Mouse (Mus musculus): ENCODE measurements around the gene Ccdc157.
"Not testable (repeated sequence)": the region's sequence is repeated elsewhere in the genome, so short reads cannot be mapped to it uniquely, and the experiment has no call there.

Gene Ccdc157

GRCm38 (mm10) chr11:4159808-4160708 is at the start of gene Ccdc157, which contains the start of gene Sf3a1:
Ccdc157 (minus strand) TSS chr11:4160293.
Sf3a1 (plus strand) TSS chr11:4160350.
- in situ Hi-C loops (cut with MboI), result no loop called here

DNA sequence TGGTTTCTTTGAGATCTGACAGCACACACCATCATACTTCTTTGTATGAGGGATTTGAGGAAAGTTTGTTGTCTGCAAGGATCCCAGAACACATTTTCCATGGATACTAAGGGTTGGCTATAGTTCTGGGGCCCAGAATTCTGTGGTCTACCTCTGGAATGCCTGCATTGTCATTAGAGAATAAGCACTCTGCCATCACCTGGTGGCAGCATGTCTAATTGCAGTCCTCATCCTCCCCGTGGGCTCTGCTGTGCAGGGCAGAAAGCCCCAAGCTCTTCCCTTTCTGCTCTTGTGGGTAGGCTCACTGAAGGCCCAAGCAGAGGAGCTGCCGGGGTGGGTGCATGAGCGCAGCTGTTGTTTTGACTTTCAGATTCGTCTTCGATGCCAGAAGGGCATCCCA is 49.5 kb upstream of the Ccdc157 start:
- in situ Hi-C loops (cut with MboI), result no loop called here

DNA sequence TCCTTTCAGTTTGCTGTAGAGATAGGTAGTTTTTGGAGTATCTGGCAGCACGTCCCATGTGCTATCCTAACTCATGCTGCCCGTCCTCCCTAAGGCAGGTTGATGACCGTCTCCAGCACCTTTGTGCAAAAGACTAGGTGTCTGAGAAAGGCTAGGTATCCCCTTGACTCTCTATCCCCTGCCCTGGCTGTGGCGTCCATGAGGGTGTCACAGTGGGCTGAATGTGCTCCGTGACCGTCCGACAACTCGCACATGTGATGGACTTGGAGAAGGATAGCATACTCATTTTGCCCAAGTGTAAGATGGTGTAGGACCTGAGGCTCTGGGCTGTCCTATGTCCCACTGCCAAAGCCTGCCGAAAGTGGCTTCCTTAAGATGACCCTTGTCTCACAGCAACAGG is 47.6 kb upstream of the Ccdc157 start:
- in situ Hi-C loops (cut with MboI), result no loop called here

- in situ Hi-C loops (cut with MboI), result no loop called here
Observed at GRCm38 (mm10) chr11:4206563-4206962, 46.5 kb upstream of the Ccdc157 start.

DNA sequence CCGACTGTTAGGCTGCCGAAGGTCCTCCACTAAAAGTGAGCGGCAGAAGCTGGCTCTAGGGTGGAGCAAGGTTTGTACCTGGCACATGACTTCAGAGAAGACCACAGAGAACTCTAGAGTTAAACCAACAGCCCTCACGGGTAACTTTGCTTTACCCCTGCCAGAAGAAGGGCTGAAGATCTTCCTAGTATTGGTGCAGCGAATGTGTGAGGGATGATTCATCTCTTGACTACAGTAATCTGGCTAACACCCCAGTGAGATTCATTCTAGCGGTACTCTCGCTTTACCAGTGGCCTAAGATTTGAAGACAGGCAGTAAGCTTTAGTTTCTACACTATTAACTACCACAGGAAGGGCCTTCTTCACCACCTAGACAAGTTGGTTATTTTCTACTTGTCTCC is 45.9 kb upstream of the Ccdc157 start:
- in situ Hi-C loops (cut with MboI), result no loop called here

- in situ Hi-C loops (cut with MboI), result no loop called here
Observed at GRCm38 (mm10) chr11:4205097-4205655, 45.1 kb upstream of the Ccdc157 start.

DNA sequence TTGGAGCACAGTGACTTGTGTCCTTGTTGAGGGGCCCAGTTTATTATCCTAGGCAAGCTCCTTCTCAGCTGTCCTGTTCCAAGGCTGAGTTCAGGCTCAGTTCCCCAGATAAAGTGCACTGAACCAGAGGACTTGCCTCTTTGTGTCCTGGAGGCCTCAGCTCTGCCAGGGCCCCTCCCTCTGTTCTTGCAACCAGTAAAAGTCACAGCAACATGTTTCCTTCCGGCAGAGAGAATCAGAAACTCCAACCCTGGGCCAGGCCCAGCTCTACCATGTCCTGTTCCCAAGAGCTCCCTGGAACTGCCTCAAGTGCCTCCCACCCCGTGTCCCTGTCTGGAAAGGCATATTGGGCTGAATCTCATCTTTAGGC is 43.6 kb upstream of the Ccdc157 start:
- in situ Hi-C loops (cut with MboI), result no loop called here

DNA sequence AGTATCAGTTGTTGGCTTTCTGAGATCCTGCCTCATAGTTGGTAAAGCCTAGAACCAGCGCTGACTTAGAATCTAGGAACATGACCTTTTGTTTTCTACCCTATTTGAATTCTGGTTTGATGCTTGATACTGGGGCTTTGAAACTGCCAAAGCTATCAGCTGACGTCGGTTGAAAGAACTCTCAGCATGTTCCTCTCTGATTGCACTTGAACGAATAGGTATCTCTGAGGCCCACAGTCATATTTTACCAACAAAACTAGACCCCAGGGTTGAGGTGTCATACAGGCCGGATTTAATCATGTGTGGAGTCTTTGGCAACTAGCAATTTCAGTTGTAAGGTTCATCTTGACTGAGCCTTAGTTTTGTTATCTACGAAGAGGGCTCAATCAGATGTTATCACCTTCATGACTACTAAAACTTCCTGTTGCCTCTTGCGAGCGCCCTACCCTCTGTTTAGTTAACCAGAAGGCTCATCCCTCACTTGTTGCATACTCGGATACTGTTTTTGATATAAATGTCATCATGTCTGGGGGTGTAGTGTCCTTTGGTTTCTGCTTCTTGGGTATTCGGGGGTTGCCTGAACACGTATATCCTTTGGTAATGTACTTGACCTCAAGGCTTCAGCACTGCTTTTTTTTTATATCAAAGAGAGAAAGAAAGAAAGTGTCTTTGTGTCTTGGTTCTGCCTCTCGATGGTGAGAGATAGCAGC is 43.1 kb upstream of the Ccdc157 start:
- in situ Hi-C loops (cut with MboI), result no loop called here

DNA sequence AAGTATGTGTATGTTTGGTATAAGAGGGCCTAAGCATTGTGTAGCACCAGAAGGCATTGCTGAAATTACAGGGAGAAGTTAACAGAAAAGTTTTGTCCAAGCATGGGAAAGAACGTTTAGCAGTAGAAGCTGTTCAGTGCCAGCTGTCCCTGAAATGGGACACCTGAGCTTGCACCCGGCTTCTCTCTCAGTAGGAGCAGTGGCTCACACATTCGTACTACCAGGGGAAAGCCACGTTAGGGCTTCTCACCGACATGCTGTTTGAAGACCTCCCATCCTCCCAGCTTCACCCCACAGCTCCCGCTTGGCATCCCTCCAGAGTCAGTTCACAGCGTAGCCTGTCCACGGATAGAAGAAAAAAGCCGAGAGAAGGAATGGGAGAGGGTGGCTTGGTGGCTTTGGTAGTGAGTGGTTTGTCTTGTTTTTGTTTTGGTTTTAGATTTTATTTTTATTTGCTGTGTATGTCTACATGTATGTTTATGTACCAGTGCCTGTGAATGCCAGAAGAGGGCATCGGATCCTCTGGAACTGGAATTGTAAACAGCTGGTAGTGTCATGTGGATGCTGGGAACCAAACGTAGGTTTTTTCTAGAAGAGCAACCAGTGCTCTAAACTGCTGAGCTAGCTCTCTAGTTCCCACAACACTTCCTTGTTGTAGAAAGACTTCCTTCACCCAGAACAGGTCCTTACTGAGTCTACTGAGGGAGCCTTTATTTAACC is 42.0 kb upstream of the Ccdc157 start:
- in situ Hi-C loops (cut with MboI), result no loop called here

DNA sequence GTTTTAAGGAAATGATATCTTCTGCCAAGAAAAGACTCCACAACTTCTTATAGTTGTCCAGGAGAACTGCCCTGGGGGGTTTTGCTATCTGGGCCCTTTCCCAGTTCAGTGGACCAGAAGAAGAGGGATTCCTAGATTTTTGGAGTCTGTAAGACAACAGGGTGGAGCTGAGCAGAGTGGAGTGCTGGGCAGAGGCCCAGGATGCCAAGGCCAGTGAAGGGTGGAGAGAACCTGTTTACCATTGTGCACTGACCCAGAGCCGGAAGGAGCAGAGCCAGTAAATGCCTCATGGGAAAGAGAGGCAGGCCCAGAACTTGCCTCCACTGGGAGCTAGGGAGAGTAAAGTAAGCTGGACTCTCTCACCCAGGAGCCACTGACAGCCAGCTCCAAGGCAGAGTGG is 37.6 kb upstream of the Ccdc157 start:
- in situ Hi-C loops (cut with MboI), result no loop called here

DNA sequence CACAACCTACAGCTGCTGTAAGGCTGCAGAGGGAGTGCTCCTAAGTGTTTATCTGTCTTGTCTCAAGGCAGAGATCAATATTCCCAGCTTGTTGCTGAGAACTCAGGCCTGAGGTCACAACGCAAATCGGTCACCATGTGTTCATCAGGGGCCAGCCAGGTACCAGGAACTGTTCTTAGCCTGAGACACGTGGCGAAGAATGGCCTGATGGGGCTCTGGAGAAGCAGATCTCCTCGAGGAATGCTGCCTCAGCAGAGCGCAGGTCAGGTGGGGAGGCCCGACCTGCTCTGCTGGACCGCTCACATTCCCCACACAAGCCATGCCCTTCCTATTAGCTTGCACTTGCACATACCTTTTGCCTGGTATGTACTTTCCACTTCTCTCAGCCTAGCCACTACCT is 36.5 kb upstream of the Ccdc157 start:
- in situ Hi-C loops (cut with MboI), result no loop called here

- in situ Hi-C loops (cut with MboI), result no loop called here
Observed at GRCm38 (mm10) chr11:4195597-4196031, 35.5 kb upstream of the Ccdc157 start.

GRCm38 (mm10) chr11:4193420-4193819 is 33.3 kb upstream of the Ccdc157 start:
- in situ Hi-C loops (cut with MboI), result no loop called here

GRCm38 (mm10) chr11:4192757-4193156 is 32.7 kb upstream of the Ccdc157 start:
- in situ Hi-C loops (cut with MboI), result no loop called here

- in situ Hi-C loops (cut with MboI), result no loop called here
Observed at GRCm38 (mm10) chr11:4190677-4191076, 30.6 kb upstream of the Ccdc157 start.

- in situ Hi-C loops (cut with MboI), result no loop called here
Observed at GRCm38 (mm10) chr11:4189182-4189581, 29.1 kb upstream of the Ccdc157 start.

- in situ Hi-C loops (cut with MboI), result no loop called here
Observed at GRCm38 (mm10) chr11:4187318-4187700, 27.2 kb upstream of the Ccdc157 start.

GRCm38 (mm10) chr11:4186486-4187317 is 26.6 kb upstream of the Ccdc157 start, which contains the start of gene Tbc1d10a:
Tbc1d10a (plus strand) TSS chr11:4186789.
- in situ Hi-C loops (cut with MboI), result no loop called here

GRCm38 (mm10) chr11:4185480-4185879 is 25.4 kb upstream of the Ccdc157 start:
- in situ Hi-C loops (cut with MboI), result not testable (repeated sequence)

DNA sequence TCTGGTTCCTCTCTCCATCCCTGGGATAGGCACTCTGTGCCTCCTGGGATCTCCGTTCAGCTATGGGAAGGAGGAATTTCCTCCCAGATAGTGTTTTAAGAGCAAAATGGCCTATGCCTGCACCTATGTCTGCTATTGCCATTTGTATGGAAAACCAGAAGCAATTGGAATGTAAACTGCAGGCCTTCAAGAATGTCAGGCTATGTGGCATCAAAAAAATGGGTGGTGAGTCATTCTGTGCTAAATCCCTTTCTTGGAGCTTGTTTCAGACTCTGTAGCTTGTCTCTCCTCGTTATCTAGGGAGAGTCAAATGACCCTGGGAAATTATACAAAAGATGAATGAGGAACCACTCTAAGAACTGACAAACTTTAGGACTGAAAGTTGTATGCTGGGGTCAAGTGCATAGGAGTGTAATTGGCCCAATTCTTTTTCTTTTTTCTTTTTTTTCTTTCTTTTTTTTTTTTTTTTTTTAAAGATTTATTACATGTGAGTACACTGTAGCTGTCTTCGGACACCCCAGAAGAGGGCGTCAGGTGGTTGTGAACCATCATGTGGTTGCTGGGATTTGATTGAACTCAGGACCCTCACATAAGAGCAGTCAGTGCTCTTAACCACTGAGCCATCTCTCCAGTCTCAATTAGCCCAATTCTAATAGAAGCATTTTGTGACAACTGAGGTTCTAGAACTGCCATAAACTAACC is 24.3 kb upstream of the Ccdc157 start:
- in situ Hi-C loops (cut with MboI), result no loop called here

Measured in mature B cell (primary cell).